Mouse (Mus musculus): ENCODE measurements at regions not wholly inside any gene's neighbourhood (a gene's known extent, or its start where the extent isn't known, plus 50 kb on each side); places are given as distances from the start of the nearest gene placed in this dataset.

DNA sequence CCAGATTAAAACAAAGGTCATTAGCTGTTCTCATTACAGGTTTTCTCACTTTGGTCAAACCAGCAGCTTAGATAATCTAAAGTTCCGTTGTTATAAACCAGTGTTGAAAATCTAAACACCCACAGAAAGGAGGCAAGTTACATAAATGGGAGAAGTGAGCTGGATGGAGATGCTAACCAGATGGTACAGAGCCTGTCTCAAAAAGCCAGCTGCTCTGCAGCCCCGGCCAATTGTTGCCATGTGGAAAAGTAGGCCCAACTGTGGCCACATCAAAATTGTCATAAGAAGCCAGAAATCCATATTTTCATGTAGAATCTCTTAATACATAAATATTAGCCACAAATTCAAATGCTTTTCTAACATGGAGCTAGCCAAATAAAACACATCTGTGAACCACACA is 188.9 kb upstream of the 1810046K07Rik start:
- TF ChIP-seq CTCF (conservative IDR thresholded peaks at IDR 0.05; ENCODE audit: insufficient read depth, insufficient read length, low read depth, low read length) (no peak), POLR2A (IDR thresholded peaks at IDR 0.05; ENCODE audit: low read depth, low read length) (no peak)
